Mouse (Mus musculus): ENCODE measurements around the gene Clcnkb. TPM values are rescaled to one million over a fixed set of nuclear protein-coding genes. Genes with fewer than 3 reads are reported as not detected.

The Clcnkb gene
- not detected in 2 replicates for total RNA-seq (2012; rRNA removed)
- not detected for polyA plus RNA-seq (2012; ENCODE audit: insufficient read depth in 1 of 2, insufficient read length in 2 of 2, low read depth in 1 of 2, low replicate concordance in 2 of 2, missing spikeins in 1 of 2)

DNA sequence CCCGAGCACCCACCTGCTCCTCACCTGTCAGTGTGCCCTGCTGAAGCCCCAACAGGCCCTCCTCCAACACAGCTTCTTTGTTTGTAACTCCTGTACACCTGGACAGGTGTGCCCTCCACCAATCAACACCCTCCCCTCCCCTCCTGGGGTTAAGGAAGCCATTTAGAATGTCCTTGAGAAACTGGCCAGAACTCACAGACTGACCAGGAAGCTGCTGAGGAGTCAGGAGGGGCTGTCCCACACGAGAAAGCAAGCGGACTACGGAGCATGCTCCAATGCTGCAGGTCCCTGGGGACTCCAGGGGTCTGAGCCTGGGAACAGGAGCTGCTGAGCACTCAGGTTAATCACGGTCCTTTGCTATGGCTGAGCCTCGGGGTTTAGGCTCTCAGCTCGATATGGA, at the start of gene Clcnkb:
Clcnkb (minus strand) TSS at position 91 of the 400 bp plus-strand sequence.
- Histone ChIP-seq H3K36me3 (ENCODE audit: control insufficient read depth in 1 of 2, insufficient read depth in 2 of 2, low read length in 2 of 2) (no peaks in the 10 kb centered on the region), H3K27ac (ENCODE audit: control insufficient read depth, low read depth, low read length) (no peak within 1 kb of the TSS), H3K9me3 (replicated peaks; ENCODE audit: insufficient read depth, low read length) (no peaks in the 10 kb centered on the region), H3K79me2 (ENCODE audit: control insufficient read depth, insufficient read depth, low read length, poor library complexity) (no peaks in the 10 kb centered on the region), H3K9ac (ENCODE audit: control insufficient read depth, low read depth, low read length, poor library complexity, severe bottlenecking) (no peak within 1 kb of the TSS), H3K4me3 (ENCODE audit: control insufficient read depth in 1 of 2, insufficient read depth in 1 of 2, low read depth in 2 of 2, low read length in 2 of 2) (no peak within 1 kb of the TSS), H3K4me1 (ENCODE audit: control insufficient read depth in 1 of 2, insufficient read depth in 2 of 2, low read length in 2 of 2) (no peaks in the 10 kb centered on the region), H3K27me3 (ENCODE audit: control insufficient read depth in 1 of 2, insufficient read depth in 2 of 2, low read length in 2 of 2) (peaks cover 0 to 1% of the 10 kb centered on the region in 2 experiments; a peak in 2 of 4 replicates)
- no peak for DNase-seq (ENCODE audit: low read depth, low spot score)
- TF ChIP-seq CTCF (IDR thresholded peaks at IDR 0.05 in 2 of 3, conservative IDR thresholded peaks at IDR 0.05 in 1 of 3; ENCODE audit: control insufficient read depth in 1 of 3, insufficient read depth in 1 of 3, low read depth in 2 of 3, low read length in 3 of 3, poor library complexity in 1 of 3, severe bottlenecking in 1 of 3) (no peak), MAZ (IDR thresholded peaks at IDR 0.05; ENCODE audit: low read depth, low read length) (no peak), MAX (IDR thresholded peaks at IDR 0.05; ENCODE audit: low read length) (no peak), POLR2AphosphoS5 (IDR thresholded peaks at IDR 0.05; ENCODE audit: borderline replicate concordance, low read depth, low read length) (no peak), UBTF (IDR thresholded peaks at IDR 0.05; ENCODE audit: borderline replicate concordance, insufficient read depth, low read depth, low read length) (no peak), JUND (IDR thresholded peaks at IDR 0.05; ENCODE audit: low read depth, low read length) (no peak), TBP (IDR thresholded peaks at IDR 0.05; ENCODE audit: low read depth, low read length) (no peak), ZMIZ1 (IDR thresholded peaks at IDR 0.05; ENCODE audit: low read depth, low read length) (no peak), GABPA (IDR thresholded peaks at IDR 0.05; ENCODE audit: low read depth, low read length) (no peak), BHLHE40 (IDR thresholded peaks at IDR 0.05; ENCODE audit: borderline replicate concordance, low read depth, low read length) (no peak), MAFK (IDR thresholded peaks at IDR 0.05; ENCODE audit: borderline replicate concordance, low read depth, low read length) (no peak), HCFC1 (IDR thresholded peaks at IDR 0.05; ENCODE audit: low read depth, low read length) (no peak), GATA1 (IDR thresholded peaks at IDR 0.05; ENCODE audit: low read depth, low read length) (no peak)

DNA sequence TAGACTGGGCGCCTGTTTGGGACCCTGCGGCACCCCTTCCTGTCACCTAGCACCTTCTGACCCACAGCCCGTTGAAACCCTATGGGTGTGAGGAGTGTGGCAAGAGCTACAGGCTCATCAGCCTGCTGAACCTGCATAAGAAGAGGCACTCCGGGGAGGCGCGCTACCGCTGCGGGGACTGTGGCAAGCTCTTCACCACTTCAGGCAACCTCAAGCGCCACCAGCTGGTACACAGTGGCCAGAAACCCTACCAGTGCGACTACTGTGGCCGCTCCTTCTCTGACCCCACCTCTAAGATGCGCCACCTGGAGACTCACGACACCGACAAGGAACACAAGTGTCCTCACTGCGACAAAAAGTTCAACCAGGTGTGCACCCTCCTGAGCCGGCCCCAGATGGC, 48.9 kb upstream of the Clcnkb start:
- DNase-seq (ENCODE audit: low read depth, low spot score): no peak
- no peaks in the 10 kb centered on the region for H3K27me3 ChIP-seq (ENCODE audit: control insufficient read depth in 1 of 2, insufficient read depth in 2 of 2, low read length in 2 of 2)
- peaks cover 0 to 4% of the 10 kb centered on the region in 2 experiments; a peak in 1 of 4 replicates for H3K36me3 ChIP-seq (ENCODE audit: control insufficient read depth in 1 of 2, insufficient read depth in 2 of 2, low read length in 2 of 2)
- H3K4me1 ChIP-seq (ENCODE audit: control insufficient read depth in 1 of 2, insufficient read depth in 2 of 2, low read length in 2 of 2): no peaks in the 10 kb centered on the region
- no peak overlapping the region for H3K4me3 ChIP-seq (ENCODE audit: control insufficient read depth in 1 of 2, insufficient read depth in 1 of 2, low read depth in 2 of 2, low read length in 2 of 2)
- H3K79me2 ChIP-seq (ENCODE audit: control insufficient read depth, insufficient read depth, low read length, poor library complexity): no peaks in the 10 kb centered on the region
- no peaks in the 10 kb centered on the region for H3K9me3 ChIP-seq (replicated peaks; ENCODE audit: insufficient read depth, low read length)
- H3K9ac ChIP-seq (ENCODE audit: control insufficient read depth, low read depth, low read length, poor library complexity, severe bottlenecking): no peak overlapping the region
- TF ChIP-seq ELF1 (IDR thresholded peaks at IDR 0.05; ENCODE audit: low read depth, low read length) (no peak), POLR2A (IDR thresholded peaks at IDR 0.05; ENCODE audit: control insufficient read depth in 1 of 2, insufficient read depth in 1 of 2, low read depth in 1 of 2, low read length in 2 of 2, poor library complexity in 1 of 2) (no peak), MEF2A (IDR thresholded peaks at IDR 0.05; ENCODE audit: extremely low read depth, insufficient replicate concordance, low read depth, low read length, poor library complexity, severe bottlenecking) (no peak), RCOR1 (IDR thresholded peaks at IDR 0.05; ENCODE audit: low read depth, low read length) (no peak), EP300 (IDR thresholded peaks at IDR 0.05; ENCODE audit: low read depth in 1 of 2, low read length in 2 of 2) (no peak), MAX (IDR thresholded peaks at IDR 0.05; ENCODE audit: low read length) (no peak), ZNF384 (IDR thresholded peaks at IDR 0.05; ENCODE audit: low read depth, low read length) (no peak), GABPA (IDR thresholded peaks at IDR 0.05; ENCODE audit: low read depth, low read length) (no peak), UBTF (IDR thresholded peaks at IDR 0.05; ENCODE audit: borderline replicate concordance, insufficient read depth, low read depth, low read length) (no peak), ZKSCAN1 (IDR thresholded peaks at IDR 0.05; ENCODE audit: low read depth, low read length) (no peak), TCF12 (IDR thresholded peaks at IDR 0.05; ENCODE audit: low read depth, low read length) (no peak), ZMIZ1 (IDR thresholded peaks at IDR 0.05; ENCODE audit: low read depth, low read length) (no peak), TBP (IDR thresholded peaks at IDR 0.05; ENCODE audit: low read depth, low read length) (no peak), KAT2A (conservative IDR thresholded peaks at IDR 0.05; ENCODE audit: low read depth, low read length) (no peak), RAD21 (IDR thresholded peaks at IDR 0.05; ENCODE audit: low read depth, low read length) (no peak), MAZ (IDR thresholded peaks at IDR 0.05; ENCODE audit: low read depth, low read length) (no peak), NELFE (IDR thresholded peaks at IDR 0.05; ENCODE audit: low read depth, low read length) (no peak)
- no peak overlapping the region for H3K27ac ChIP-seq (ENCODE audit: control insufficient read depth, low read depth, low read length)
